Mouse (Mus musculus): ENCODE data around the gene Olfr484. TPM values are rescaled to one million over a fixed set of nuclear protein-coding genes. Genes with fewer than 3 reads are reported as not detected.

Gene Olfr484
- not detected for polyA plus RNA-seq (2015; fragmentation: Illumina TruSeq; extraction: RNeasy Lipid Tissue Mini Kit (QIAGEN cat#74804); ENCODE audit: low read depth, low replicate concordance)

GRCm38 (mm10) chr7:108127349-108127748 lies at the start of gene Olfr484:
TSS of gene Olfr484 (minus strand) at chr7:108127449.

GRCm38 (mm10) chr7:108172642-108173041 lies 45.4 kb upstream of the Olfr484 start, which contains the start of gene Olfr486:
TSS of gene Olfr486 (minus strand) at chr7:108172742.

GRCm38 (mm10) chr7:108159771-108160170 lies 32.5 kb upstream of the Olfr484 start, which contains the start of gene Olfr485:
TSS of gene Olfr485 (minus strand) at chr7:108159871.

DNA sequence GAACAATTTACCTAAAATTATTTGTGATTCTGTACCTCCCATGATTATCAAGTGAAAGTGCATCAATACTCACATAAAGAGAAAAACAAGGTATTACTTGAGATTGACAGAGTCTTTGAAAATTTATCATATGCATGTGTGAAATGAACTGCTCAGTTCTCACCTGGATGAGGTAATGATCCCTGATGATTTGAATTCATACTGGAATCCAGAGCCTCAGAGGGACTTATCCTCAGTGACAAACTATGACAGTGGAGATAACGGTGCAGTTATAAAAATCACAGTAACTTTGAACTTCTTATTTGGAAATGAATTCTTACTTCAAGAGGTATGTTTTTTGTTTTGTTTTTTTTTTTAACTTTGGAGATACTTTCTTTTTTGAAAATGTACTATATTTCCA lies 26.7 kb downstream of the Olfr484 start, which contains the start of gene Olfr483:
Gene Olfr483 (plus strand): TSS at position 301 of the 400 bp plus-strand sequence.

DNA sequence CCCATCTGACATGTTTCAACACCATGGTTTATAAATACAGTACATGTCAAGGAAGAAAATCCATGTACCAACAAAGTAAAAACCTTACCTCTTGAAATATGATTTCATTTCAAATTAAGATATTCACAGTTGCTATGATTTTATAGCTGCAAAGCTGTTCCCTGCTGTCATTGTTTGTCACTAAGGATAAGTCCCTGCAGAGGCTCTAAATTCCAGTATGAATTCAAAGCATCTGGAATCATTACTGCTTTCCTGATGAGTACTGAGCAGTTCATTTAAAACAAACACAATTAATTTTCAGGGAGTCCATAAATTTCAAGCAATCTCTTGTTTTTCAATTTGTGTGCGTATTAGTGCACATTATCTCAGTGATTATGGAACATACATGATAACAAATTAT lies 29.8 kb downstream of the Olfr484 start, which contains the start of gene Olfr482:
Gene Olfr482 (minus strand): TSS at position 101 of the 400 bp plus-strand sequence.

GRCm38 (mm10) chr7:108079555-108079954 lies 47.7 kb downstream of the Olfr484 start, which contains the start of gene Olfr481:
TSS of gene Olfr481 (plus strand) at chr7:108079855.

Other genes starting within 250 kb of the Olfr484 start
- gene Olfr472, start 229.5 kb downstream of the Olfr484 start, polyA plus RNA-seq (2015; fragmentation: Illumina TruSeq; extraction: RNeasy Lipid Tissue Mini Kit (QIAGEN cat#74804); ENCODE audit: low read depth, low replicate concordance) = not detected
- gene Olfr473, start 197.0 kb downstream of the Olfr484 start, polyA plus RNA-seq (2015; fragmentation: Illumina TruSeq; extraction: RNeasy Lipid Tissue Mini Kit (QIAGEN cat#74804); ENCODE audit: low read depth, low replicate concordance) = not detected
- not detected for gene Olfr474, start 172.8 kb downstream of the Olfr484 start, polyA plus RNA-seq (2015; fragmentation: Illumina TruSeq; extraction: RNeasy Lipid Tissue Mini Kit (QIAGEN cat#74804); ENCODE audit: low read depth, low replicate concordance)
- not detected for gene Olfr476, start 162.6 kb downstream of the Olfr484 start, polyA plus RNA-seq (2015; fragmentation: Illumina TruSeq; extraction: RNeasy Lipid Tissue Mini Kit (QIAGEN cat#74804); ENCODE audit: low read depth, low replicate concordance)
- not detected for gene Olfr477, start 140.8 kb downstream of the Olfr484 start, polyA plus RNA-seq (2015; fragmentation: Illumina TruSeq; extraction: RNeasy Lipid Tissue Mini Kit (QIAGEN cat#74804); ENCODE audit: low read depth, low replicate concordance)
- not detected for gene Olfr478, start 93.5 kb downstream of the Olfr484 start, polyA plus RNA-seq (2015; fragmentation: Illumina TruSeq; extraction: RNeasy Lipid Tissue Mini Kit (QIAGEN cat#74804); ENCODE audit: low read depth, low replicate concordance)
- not detected for gene Olfr479, start 76.8 kb downstream of the Olfr484 start, polyA plus RNA-seq (2015; fragmentation: Illumina TruSeq; extraction: RNeasy Lipid Tissue Mini Kit (QIAGEN cat#74804); ENCODE audit: low read depth, low replicate concordance)
- gene Olfr480, start 60.1 kb downstream of the Olfr484 start, polyA plus RNA-seq (2015; fragmentation: Illumina TruSeq; extraction: RNeasy Lipid Tissue Mini Kit (QIAGEN cat#74804); ENCODE audit: low read depth, low replicate concordance) = not detected
- not detected for gene Olfr481, start 47.6 kb downstream of the Olfr484 start, polyA plus RNA-seq (2015; fragmentation: Illumina TruSeq; extraction: RNeasy Lipid Tissue Mini Kit (QIAGEN cat#74804); ENCODE audit: low read depth, low replicate concordance)
- not detected for gene Olfr482, start 29.9 kb downstream of the Olfr484 start, polyA plus RNA-seq (2015; fragmentation: Illumina TruSeq; extraction: RNeasy Lipid Tissue Mini Kit (QIAGEN cat#74804); ENCODE audit: low read depth, low replicate concordance)
- gene Olfr483, start 26.6 kb downstream of the Olfr484 start, polyA plus RNA-seq (2015; fragmentation: Illumina TruSeq; extraction: RNeasy Lipid Tissue Mini Kit (QIAGEN cat#74804); ENCODE audit: low read depth, low replicate concordance) = not detected
- not detected for gene Olfr485, start 32.4 kb upstream of the Olfr484 start, polyA plus RNA-seq (2015; fragmentation: Illumina TruSeq; extraction: RNeasy Lipid Tissue Mini Kit (QIAGEN cat#74804); ENCODE audit: low read depth, low replicate concordance)
- not detected for gene Olfr486, start 45.3 kb upstream of the Olfr484 start, polyA plus RNA-seq (2015; fragmentation: Illumina TruSeq; extraction: RNeasy Lipid Tissue Mini Kit (QIAGEN cat#74804); ENCODE audit: low read depth, low replicate concordance)
- gene Olfr487, start 87.2 kb upstream of the Olfr484 start, polyA plus RNA-seq (2015; fragmentation: Illumina TruSeq; extraction: RNeasy Lipid Tissue Mini Kit (QIAGEN cat#74804); ENCODE audit: low read depth, low replicate concordance) = not detected
- gene Olfr488, start 130.9 kb upstream of the Olfr484 start, polyA plus RNA-seq (2015; fragmentation: Illumina TruSeq; extraction: RNeasy Lipid Tissue Mini Kit (QIAGEN cat#74804); ENCODE audit: low read depth, low replicate concordance) = not detected
- not detected for gene Olfr490, start 161.5 kb upstream of the Olfr484 start, polyA plus RNA-seq (2015; fragmentation: Illumina TruSeq; extraction: RNeasy Lipid Tissue Mini Kit (QIAGEN cat#74804); ENCODE audit: low read depth, low replicate concordance)
- not detected for gene Olfr491, start 186.0 kb upstream of the Olfr484 start, polyA plus RNA-seq (2015; fragmentation: Illumina TruSeq; extraction: RNeasy Lipid Tissue Mini Kit (QIAGEN cat#74804); ENCODE audit: low read depth, low replicate concordance)
- gene Olfr492, start 196.2 kb upstream of the Olfr484 start, polyA plus RNA-seq (2015; fragmentation: Illumina TruSeq; extraction: RNeasy Lipid Tissue Mini Kit (QIAGEN cat#74804); ENCODE audit: low read depth, low replicate concordance) = not detected
- gene Olfr493, start 219.5 kb upstream of the Olfr484 start, polyA plus RNA-seq (2015; fragmentation: Illumina TruSeq; extraction: RNeasy Lipid Tissue Mini Kit (QIAGEN cat#74804); ENCODE audit: low read depth, low replicate concordance) = not detected
- gene Olfr494, start 237.9 kb upstream of the Olfr484 start, polyA plus RNA-seq (2015; fragmentation: Illumina TruSeq; extraction: RNeasy Lipid Tissue Mini Kit (QIAGEN cat#74804); ENCODE audit: low read depth, low replicate concordance) = not detected